Mouse (Mus musculus) heart, postnatal 10 days (tissue): ENCODE measurements at regions not wholly inside any gene's neighbourhood (a gene's known extent, or its start where the extent isn't known, plus 50 kb on each side); places are given as distances from the start of the nearest gene placed in this dataset.

Experiments used
- DNase-seq, 2 experiments: peaks; one replicate each; pipeline ENCODE4 v3.0.0; 2021
- intact Hi-C: fragments of 180-260 bp; cut with DNase I; formaldehyde crosslinking; loops from one replicate; pipeline ENCODE4 v1.15.1; 2025

- intact Hi-C loops = no loop called here
- no peak for DNase-seq
These were observed 575.0 kb upstream of the B3galt2 start for GRCm38 (mm10) chr1:143065493-143065892.

- DNase-seq = no peak
- intact Hi-C loops = no loop called here
These were observed 568.6 kb upstream of the B3galt2 start for GRCm38 (mm10) chr1:143071781-143072382.

- DNase-seq = no peak
- intact Hi-C loops = no loop called here
These were observed 565.5 kb upstream of the B3galt2 start for GRCm38 (mm10) chr1:143074999-143075398.

- DNase-seq = no peak
- intact Hi-C loops = no loop called here
These were observed 560.0 kb upstream of the B3galt2 start for GRCm38 (mm10) chr1:143080441-143080840.

GRCm38 (mm10) chr1:143096904-143097303, 543.6 kb upstream of the B3galt2 start:
- intact Hi-C loops = no loop called here
- DNase-seq = no peak

- DNase-seq = no peak
- intact Hi-C loops = no loop called here
These were observed 542.2 kb upstream of the B3galt2 start for GRCm38 (mm10) chr1:143098307-143098706.

GRCm38 (mm10) chr1:143122185-143122584, 518.3 kb upstream of the B3galt2 start:
- intact Hi-C loops = no loop called here

GRCm38 (mm10) chr1:143130257-143130656, 510.2 kb upstream of the B3galt2 start:
- intact Hi-C loops = no loop called here
- DNase-seq = no peak

More at GRCm38 (mm10) chr1:143122185-143122584, 518.3 kb upstream of the B3galt2 start:
- no peak for DNase-seq

- intact Hi-C loops = no loop called here
- DNase-seq = no peak
These were observed 507.7 kb upstream of the B3galt2 start for GRCm38 (mm10) chr1:143132806-143133205.

- intact Hi-C loops = no loop called here
- no peak for DNase-seq
These were observed 495.1 kb upstream of the B3galt2 start for GRCm38 (mm10) chr1:143145111-143145984.

GRCm38 (mm10) chr1:143171286-143171685, 469.2 kb upstream of the B3galt2 start:
- intact Hi-C loops = no loop called here
- DNase-seq = peak; percentile 2

- DNase-seq = no peak
These were observed 466.6 kb upstream of the B3galt2 start for GRCm38 (mm10) chr1:143173836-143174235.

GRCm38 (mm10) chr1:143192167-143192793, 448.2 kb upstream of the B3galt2 start:
- DNase-seq = no peak
- intact Hi-C loops = no loop called here

More at GRCm38 (mm10) chr1:143173836-143174235, 466.6 kb upstream of the B3galt2 start:
- intact Hi-C loops = no loop called here

GRCm38 (mm10) chr1:143200213-143200889, 440.1 kb upstream of the B3galt2 start:
- intact Hi-C loops = no loop called here

GRCm38 (mm10) chr1:143200971-143201370, 439.5 kb upstream of the B3galt2 start:
- no peak for DNase-seq
- intact Hi-C loops = no loop called here

More at GRCm38 (mm10) chr1:143200213-143200889, 440.1 kb upstream of the B3galt2 start:
- DNase-seq = no peak

GRCm38 (mm10) chr1:143202182-143202581, 438.3 kb upstream of the B3galt2 start:
- DNase-seq = no peak
- intact Hi-C loops = no loop called here

- no peak for DNase-seq
- intact Hi-C loops = no loop called here
These were observed 436.4 kb upstream of the B3galt2 start for GRCm38 (mm10) chr1:143204070-143204469.

- DNase-seq = no peak
- intact Hi-C loops = no loop called here
These were observed 433.5 kb upstream of the B3galt2 start for GRCm38 (mm10) chr1:143206995-143207394.

- DNase-seq = no peak
- intact Hi-C loops = no loop called here
These were observed 432.9 kb upstream of the B3galt2 start for GRCm38 (mm10) chr1:143207399-143208065.

- intact Hi-C loops = no loop called here
- DNase-seq = no peak
These were observed 423.1 kb upstream of the B3galt2 start for GRCm38 (mm10) chr1:143217401-143217800.
